In the genomic region with DNA sequence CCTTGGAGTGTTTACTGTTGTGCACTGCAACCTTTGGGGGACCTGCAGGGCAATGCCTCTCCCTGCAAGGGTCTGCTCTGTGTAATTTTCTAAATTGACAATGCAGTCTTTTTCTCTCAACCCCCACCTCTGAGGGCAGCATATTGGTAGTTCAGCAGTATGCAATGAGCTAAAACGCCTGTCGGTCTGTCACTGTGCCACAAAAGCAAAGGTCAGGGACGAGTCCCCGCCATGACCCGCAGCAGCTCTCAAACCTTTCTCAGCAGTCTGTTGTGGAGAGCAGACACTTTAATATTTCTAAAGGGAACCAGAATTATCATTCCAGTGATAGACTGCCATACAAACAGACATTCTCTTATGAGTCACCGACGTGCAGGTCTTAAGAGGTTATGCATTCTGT, we compare ENCODE assay signal across 18 mouse cellular contexts. TPM values are rescaled to one million over a fixed set of nuclear protein-coding genes. Genes with fewer than 3 reads are reported as not detected.
A peak's percentile ranks its signal among the peaks of the same experiment; 100 is the strongest.
DNase-seq lines count a peak whose midpoint lies in the region; ATAC-seq and TF ChIP-seq lines count a peak whose summit lies in the region.
"Had no signal": no experiment of that assay in that cellular context is flagged by ENCODE, and none has a peak within 500 bp of the region (broad histone marks: within the 10 kb centered on the region; RNA-seq: fewer than 3 reads in every experiment).

No protein-coding gene starts in this region.

- H3K36me3 ChIP-seq in hindbrain, embryonic 13.5 days: no peaks in the 10 kb centered on the region
- H3K36me3 ChIP-seq in forebrain, embryonic 11.5 days (ENCODE audit: control insufficient read depth, insufficient read depth, low read length): no peaks in the 10 kb centered on the region
- no peaks in the 10 kb centered on the region for H3K36me3 ChIP-seq in lung, postnatal 0 days (ENCODE audit: insufficient read depth, low read length)
- H3K36me3 ChIP-seq: forebrain, embryonic 15.5 days; G1E; limb, embryonic 15.5 days had no signal

- TF ChIP-seq CTCF in lung, postnatal 0 days (IDR thresholded peaks at IDR 0.05): no peak

- DNase-seq in embryo, embryonic 11 days: peak; percentile 17
- DNase-seq in embryo, embryonic 9.5 days (ENCODE audit: extremely low spot score): no peak
- DNase-seq in kidney, postnatal 4 days: peak; percentile 43 to 47
- DNase-seq in kidney, adult 8-10 months: no peak
- peak; percentile 32 for DNase-seq in Muller cell, postnatal 12 days (ENCODE audit: inconsistent ontology term)
- no peak for DNase-seq in forebrain, embryonic 11.5 days (ENCODE audit: low spot score)
- no peak for DNase-seq in lung, postnatal 0 days (ENCODE audit: low spot score)
- DNase-seq: B cell, adult 2 months; retina, postnatal 1 day; thymus, postnatal 14 days had no signal

- H3K9ac ChIP-seq in hindbrain, embryonic 13.5 days: no peak overlapping the region
- H3K9ac ChIP-seq in forebrain, embryonic 11.5 days (ENCODE audit: low read length): no peak overlapping the region
- no peak overlapping the region for H3K9ac ChIP-seq in lung, postnatal 0 days (replicated peaks; ENCODE audit: low read depth)
- H3K9ac ChIP-seq: forebrain, embryonic 15.5 days; limb, embryonic 15.5 days had no signal

- H3K27ac ChIP-seq in hindbrain, embryonic 13.5 days: peak overlapping the region; percentile 72
- H3K27ac ChIP-seq in forebrain, embryonic 11.5 days (ENCODE audit: low read depth, low read length): no peak overlapping the region
- H3K27ac ChIP-seq in lung, postnatal 0 days (ENCODE audit: low read length): no peak overlapping the region; the same call in 1 of the 2 replicates
- H3K27ac ChIP-seq: limb, embryonic 15.5 days had no signal

- no peak for TF ChIP-seq EP300 in lung, postnatal 0 days (IDR thresholded peaks at IDR 0.05)

- H3K4me2 ChIP-seq in hindbrain, embryonic 13.5 days: no peak overlapping the region
- H3K4me2 ChIP-seq in forebrain, embryonic 11.5 days (ENCODE audit: low read depth, low read length, severe bottlenecking): no peak overlapping the region
- H3K4me2 ChIP-seq in lung, postnatal 0 days (replicated peaks; ENCODE audit: low read depth, low read length): no peak overlapping the region
- H3K4me2 ChIP-seq: forebrain, embryonic 15.5 days; limb, embryonic 15.5 days had no signal

- H3K27me3 ChIP-seq in hindbrain, embryonic 13.5 days: no peaks in the 10 kb centered on the region
- H3K27me3 ChIP-seq in forebrain, embryonic 11.5 days (ENCODE audit: control insufficient read depth, insufficient read depth, low read length): no peaks in the 10 kb centered on the region; the same call in 1 of the 2 replicates
- H3K27me3 ChIP-seq in lung, postnatal 0 days (replicated peaks; ENCODE audit: insufficient read depth, low read length): no peaks in the 10 kb centered on the region
- H3K27me3 ChIP-seq: forebrain, embryonic 15.5 days; limb, embryonic 15.5 days had no signal

- 26% methylated on average over 7 of the region's 7 CpGs for WGBS in hindbrain, embryonic 13.5 days
- WGBS in forebrain, embryonic 11.5 days: 60% methylated on average over 7 of the region's 7 CpGs
- WGBS in lung, postnatal 0 days: 50% methylated on average over 7 of the region's 7 CpGs

- H3K4me3 ChIP-seq in hindbrain, embryonic 13.5 days: no peak overlapping the region
- H3K4me3 ChIP-seq in forebrain, embryonic 11.5 days (ENCODE audit: low read depth, low read length): no peak overlapping the region
- H3K4me3 ChIP-seq in lung, postnatal 0 days (ENCODE audit: low read depth, low read length): no peak overlapping the region
- H3K4me3 ChIP-seq: forebrain, embryonic 15.5 days; limb, embryonic 15.5 days had no signal

- H3K9me3 ChIP-seq in hindbrain, embryonic 13.5 days: no peaks in the 10 kb centered on the region
- no peaks in the 10 kb centered on the region for H3K9me3 ChIP-seq in forebrain, embryonic 11.5 days (ENCODE audit: control insufficient read depth, low read length)
- no peaks in the 10 kb centered on the region for H3K9me3 ChIP-seq in lung, postnatal 0 days (ENCODE audit: low read length)
- H3K9me3 ChIP-seq: forebrain, embryonic 15.5 days; G1E; limb, embryonic 15.5 days had no signal

- peaks cover 46% of the 10 kb centered on the region for H3K4me1 ChIP-seq in hindbrain, embryonic 13.5 days (replicated peaks)
- H3K4me1 ChIP-seq in forebrain, embryonic 11.5 days (replicated peaks; ENCODE audit: control insufficient read depth, insufficient read depth, low read length): peaks cover 17% of the 10 kb centered on the region
- H3K4me1 ChIP-seq in lung, postnatal 0 days (ENCODE audit: insufficient read depth, low read depth, low read length): peaks cover 28% of the 10 kb centered on the region

- ATAC-seq in hindbrain, embryonic 13.5 days (ENCODE audit: low FRiP score): no peak
- ATAC-seq in forebrain, embryonic 11.5 days (replicated peaks; ENCODE audit: low FRiP score): no peak
- no peak for ATAC-seq in lung, postnatal 0 days
- ATAC-seq: activated CD4-positive, CD25-positive, alpha-beta regulatory T cell, adult 4 months; forebrain, embryonic 15.5 days had no signal

RNA-seq across cellular contexts. Expression of a gene that starts 11.2 kb away (rescaled TPM):
- 2,223 and 2,271 TPM in 2 replicates for polyA plus RNA-seq in hindbrain, embryonic 13.5 days (2015; fragmentation: Nextera tagmentation; extraction: Ambion mirVana)
- 1,239 and 1,306 TPM in 2 replicates for polyA plus RNA-seq in forebrain, embryonic 11.5 days (2014; fragmentation: Nextera tagmentation; extraction: Ambion mirVana)
- polyA plus RNA-seq in lung, postnatal 0 days (2015; fragmentation: Nextera tagmentation; extraction: Ambion mirVana): 867 and 887 TPM in 2 replicates

RNA-seq across cellular contexts. Expression of a gene that starts 30.4 kb away (rescaled TPM):
- polyA plus RNA-seq in hindbrain, embryonic 13.5 days (2015; fragmentation: Nextera tagmentation; extraction: Ambion mirVana): not detected in 2 replicates
- not detected in 2 replicates for polyA plus RNA-seq in forebrain, embryonic 11.5 days (2014; fragmentation: Nextera tagmentation; extraction: Ambion mirVana)
- not detected in 2 replicates for polyA plus RNA-seq in lung, postnatal 0 days (2015; fragmentation: Nextera tagmentation; extraction: Ambion mirVana)
- polyA plus RNA-seq: activated CD4-positive, CD25-positive, alpha-beta regulatory T cell, adult 4 months; embryonic facial prominence, embryonic 11.5 days; forebrain, embryonic 15.5 days; G1E; heart, postnatal 0 days; limb, embryonic 15.5 days; macrophage had no signal

Comparison
In these comparisons a context has a peak if more than half of its experiments do, and no peak if none do; other contexts are left out.
1. DNase-seq: peak in embryo, embryonic 11 days (single experiment), kidney, postnatal 4 days (2 of 2) and Muller cell, postnatal 12 days (single experiment); none in embryo, embryonic 9.5 days (single experiment), kidney, adult 8-10 months (0 of 2), forebrain, embryonic 11.5 days (single experiment) and lung, postnatal 0 days (single experiment).